Mouse (Mus musculus) midbrain, embryonic 12.5 days (tissue): Measurements from ENCODE around the gene Cabin1. TPM values are rescaled to one million over a fixed set of nuclear protein-coding genes. Genes with fewer than 3 reads are reported as not detected.

Experiments
- ATAC-seq: fragments of 200-750 bp; cut with Nextera tagmentation; 2 replicates; pipeline ENCODE4 v1.8.0; 2017; ENCODE audit warnings: low read depth, moderate TSS enrichment, moderate library complexity; ENCODE audit not compliant: low FRiP score
- H3K27ac ChIP-seq: fragments of 300-500 bp; sonication (generic); replicated peaks from 2 replicates; pipeline ENCODE4 v1.5.1; 2016; ENCODE audit warnings: mild to moderate bottlenecking
- H3K27me3 ChIP-seq: fragments of 300-500 bp; sonication (generic); 2 replicates; pipeline ENCODE4 v1.6.1; 2016; ENCODE audit warnings: mild to moderate bottlenecking
- H3K36me3 ChIP-seq: fragments of 300-500 bp; sonication (generic); 2 replicates; pipeline ENCODE4 v1.6.1; 2016
- H3K4me1 ChIP-seq: fragments of 300-500 bp; sonication (generic); 2 replicates; pipeline ENCODE4 v1.6.1; 2016
- H3K4me2 ChIP-seq: fragments of 300-500 bp; sonication (generic); replicated peaks from 2 replicates; pipeline ENCODE4 v1.6.1; 2016; ENCODE audit warnings: mild to moderate bottlenecking, moderate library complexity
- H3K4me3 ChIP-seq: fragments of 300-500 bp; sonication (generic); 2 replicates; pipeline ENCODE4 v1.5.1; 2016; ENCODE audit warnings: mild to moderate bottlenecking
- H3K9ac ChIP-seq: fragments of 300-500 bp; sonication (generic); replicated peaks from 2 replicates; pipeline ENCODE4 v1.6.1; 2016; ENCODE audit warnings: mild to moderate bottlenecking, moderate library complexity
- H3K9me3 ChIP-seq: fragments of 300-500 bp; sonication (generic); 2 replicates; pipeline ENCODE4 v1.6.1; 2016; ENCODE audit warnings: mild to moderate bottlenecking
- WGBS: fragments of 180-500 bp; shearing (Covaris S2); methylation state at CpG from one replicate; pipeline ENCODE4 v1.1.7; 2016; 5-methylcytosine and 5-hydroxymethylcytosine counted together
- polyA plus RNA-seq: library from polyadenylated mRNA; unstranded; fragments of >200 nt; fragmentation: Nextera tagmentation; extraction: Ambion mirVana; gene quantifications from 2 replicates; pipeline ENCODE4 v1.2.1, GENCODE M21; 2016

The Cabin1 gene
- polyA plus RNA-seq, 1 experiment from 2014 or later = 46.3 TPM

GRCm38 (mm10) chr10:75707901-75708632 lies 56.1 kb downstream of the Cabin1 start:
- no peaks in the 10 kb centered on the region for H3K27me3 ChIP-seq
- WGBS = 86% methylated on average over 3 of the region's 3 CpGs
- no peak overlapping the region for H3K27ac ChIP-seq
- no peak overlapping the region for H3K4me2 ChIP-seq
- no peaks in the 10 kb centered on the region for H3K9me3 ChIP-seq
- no peak overlapping the region for H3K9ac ChIP-seq
- peaks cover 45% of the 10 kb centered on the region for H3K36me3 ChIP-seq
- peaks cover 22% of the 10 kb centered on the region for H3K4me1 ChIP-seq
- ATAC-seq = 0 out of 2 replicates have a peak, but pooled peaks have one; percentile 11
- H3K4me3 ChIP-seq = no peak overlapping the region

DNA sequence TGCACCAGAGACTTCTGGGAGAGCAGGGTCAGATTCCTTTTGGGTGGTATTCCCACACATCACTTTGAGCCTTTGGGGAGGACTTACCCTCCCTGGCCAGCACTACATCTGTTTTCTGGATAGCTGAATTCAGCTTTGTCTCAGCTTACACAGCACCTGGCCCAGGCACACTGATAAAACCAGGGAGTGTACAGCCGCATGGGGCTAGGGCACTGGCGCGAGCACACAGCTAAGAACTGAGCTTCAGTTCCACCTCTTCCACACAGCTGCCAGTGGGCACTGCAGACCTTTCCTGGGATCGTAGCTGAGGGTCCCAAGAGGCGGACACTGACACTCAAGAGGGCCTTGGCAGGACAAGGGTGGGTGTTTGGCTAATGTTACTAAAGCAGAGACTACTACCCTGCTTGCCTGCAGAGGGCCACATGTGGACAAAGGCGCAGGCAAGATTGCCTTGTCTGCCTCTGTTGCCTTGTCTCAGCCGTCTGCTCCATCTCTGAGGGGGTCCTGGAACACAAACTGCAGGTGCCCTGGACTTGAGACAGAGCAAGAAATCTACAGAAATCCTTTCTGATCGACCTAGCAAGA lies 57.4 kb downstream of the Cabin1 start:
- Histone ChIP-seq H3K4me1 (peaks cover 22% of the 10 kb centered on the region), H3K9me3 (no peaks in the 10 kb centered on the region), H3K9ac (no peak overlapping the region; the same call in 1 of the 2 replicates), H3K4me2 (no peak overlapping the region), H3K4me3 (no peak overlapping the region), H3K27ac (no peak overlapping the region), H3K36me3 (peaks cover 34% of the 10 kb centered on the region), H3K27me3 (no peaks in the 10 kb centered on the region)
- no peak for ATAC-seq
- WGBS = 81% methylated on average over 8 of the region's 8 CpGs

GRCm38 (mm10) chr10:75705681-75706400 lies 58.3 kb downstream of the Cabin1 start:
- Histone ChIP-seq H3K36me3 (peaks cover 25% of the 10 kb centered on the region), H3K9ac (no peak overlapping the region), H3K27ac (no peak overlapping the region), H3K27me3 (no peaks in the 10 kb centered on the region), H3K4me2 (no peak overlapping the region), H3K9me3 (no peaks in the 10 kb centered on the region), H3K4me3 (no peak overlapping the region), H3K4me1 (peaks cover 22% of the 10 kb centered on the region)
- 83% methylated on average over 7 of the region's 7 CpGs for WGBS
- no peak for ATAC-seq

- 0 out of 2 replicates have a peak overlapping the region, but pooled peaks have one; percentile 11 for H3K27ac ChIP-seq
- WGBS = 30% methylated on average over 15 of the region's 15 CpGs
- no peak overlapping the region for H3K4me3 ChIP-seq
- 0 out of 2 replicates have a peak overlapping the region, but pooled peaks have one; percentile 24 for H3K9ac ChIP-seq
- H3K4me2 ChIP-seq = no peak overlapping the region
- peaks cover 22% of the 10 kb centered on the region for H3K4me1 ChIP-seq
- H3K36me3 ChIP-seq = peaks cover 25% of the 10 kb centered on the region
- H3K27me3 ChIP-seq = no peaks in the 10 kb centered on the region
- ATAC-seq = 0 out of 2 replicates have a peak, but pooled peaks have one; percentile 12
- no peaks in the 10 kb centered on the region for H3K9me3 ChIP-seq
Observed at GRCm38 (mm10) chr10:75704212-75705185, 59.6 kb downstream of the Cabin1 start.

GRCm38 (mm10) chr10:75703504-75703903 lies 60.6 kb downstream of the Cabin1 start:
- H3K4me2 ChIP-seq = no peak overlapping the region
- H3K4me1 ChIP-seq = peaks cover 19% of the 10 kb centered on the region
- H3K27me3 ChIP-seq = no peaks in the 10 kb centered on the region
- H3K36me3 ChIP-seq = peaks cover 28% of the 10 kb centered on the region
- ATAC-seq = no peak
- no peak overlapping the region for H3K9ac ChIP-seq
- WGBS = 95% methylated on average over 1 of the region's 1 CpGs
- no peaks in the 10 kb centered on the region for H3K9me3 ChIP-seq
- H3K4me3 ChIP-seq = no peak overlapping the region
- no peak overlapping the region for H3K27ac ChIP-seq

GRCm38 (mm10) chr10:75702494-75702893 lies 61.6 kb downstream of the Cabin1 start:
- ATAC-seq = no peak
- peaks cover 36% of the 10 kb centered on the region for H3K36me3 ChIP-seq

GRCm38 (mm10) chr10:75701280-75701679 lies 62.9 kb downstream of the Cabin1 start:
- Histone ChIP-seq H3K4me1 (peaks cover 18% of the 10 kb centered on the region), H3K9me3 (no peaks in the 10 kb centered on the region), H3K27ac (no peak overlapping the region), H3K27me3 (no peaks in the 10 kb centered on the region), H3K9ac (no peak overlapping the region), H3K4me3 (no peak overlapping the region), H3K36me3 (peaks cover 37% of the 10 kb centered on the region), H3K4me2 (no peak overlapping the region)
- ATAC-seq = no peak
- 91% methylated on average over 6 of the region's 6 CpGs for WGBS

More at GRCm38 (mm10) chr10:75702494-75702893, 61.6 kb downstream of the Cabin1 start:
- H3K4me2 ChIP-seq = no peak overlapping the region
- no peak overlapping the region for H3K27ac ChIP-seq
- no peak overlapping the region for H3K4me3 ChIP-seq
- H3K9me3 ChIP-seq = no peaks in the 10 kb centered on the region
- WGBS = 93% methylated on average over 2 of the region's 2 CpGs
- no peaks in the 10 kb centered on the region for H3K27me3 ChIP-seq
- no peak overlapping the region for H3K9ac ChIP-seq
- peaks cover 18% of the 10 kb centered on the region for H3K4me1 ChIP-seq

DNA sequence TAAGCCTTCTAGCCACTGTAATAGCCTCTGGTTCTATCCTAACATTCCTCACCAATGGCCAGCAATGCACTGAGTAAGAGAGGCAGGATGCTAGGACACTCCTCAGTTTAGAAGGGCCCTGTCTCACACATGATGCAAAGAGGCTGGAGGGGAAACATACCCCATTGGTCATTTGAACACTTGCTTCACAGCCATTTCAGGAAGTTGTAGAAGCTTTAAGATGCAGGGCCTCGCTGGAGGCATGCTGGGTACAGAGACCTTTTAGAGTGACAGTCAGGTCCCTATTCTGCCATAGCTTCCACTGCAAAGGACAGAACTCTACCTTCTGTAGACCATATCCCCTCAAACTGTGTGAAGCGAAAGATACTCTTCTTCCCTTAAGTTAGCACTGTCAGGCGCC lies 66.4 kb downstream of the Cabin1 start:
- Histone ChIP-seq H3K27me3 (no peaks in the 10 kb centered on the region), H3K4me1 (no peaks in the 10 kb centered on the region), H3K36me3 (peaks cover 72% of the 10 kb centered on the region), H3K4me3 (no peak overlapping the region), H3K9me3 (no peaks in the 10 kb centered on the region), H3K4me2 (no peak overlapping the region), H3K27ac (no peak overlapping the region), H3K9ac (no peak overlapping the region)
- 90% methylated on average over 3 of the region's 3 CpGs for WGBS
- ATAC-seq = no peak

DNA sequence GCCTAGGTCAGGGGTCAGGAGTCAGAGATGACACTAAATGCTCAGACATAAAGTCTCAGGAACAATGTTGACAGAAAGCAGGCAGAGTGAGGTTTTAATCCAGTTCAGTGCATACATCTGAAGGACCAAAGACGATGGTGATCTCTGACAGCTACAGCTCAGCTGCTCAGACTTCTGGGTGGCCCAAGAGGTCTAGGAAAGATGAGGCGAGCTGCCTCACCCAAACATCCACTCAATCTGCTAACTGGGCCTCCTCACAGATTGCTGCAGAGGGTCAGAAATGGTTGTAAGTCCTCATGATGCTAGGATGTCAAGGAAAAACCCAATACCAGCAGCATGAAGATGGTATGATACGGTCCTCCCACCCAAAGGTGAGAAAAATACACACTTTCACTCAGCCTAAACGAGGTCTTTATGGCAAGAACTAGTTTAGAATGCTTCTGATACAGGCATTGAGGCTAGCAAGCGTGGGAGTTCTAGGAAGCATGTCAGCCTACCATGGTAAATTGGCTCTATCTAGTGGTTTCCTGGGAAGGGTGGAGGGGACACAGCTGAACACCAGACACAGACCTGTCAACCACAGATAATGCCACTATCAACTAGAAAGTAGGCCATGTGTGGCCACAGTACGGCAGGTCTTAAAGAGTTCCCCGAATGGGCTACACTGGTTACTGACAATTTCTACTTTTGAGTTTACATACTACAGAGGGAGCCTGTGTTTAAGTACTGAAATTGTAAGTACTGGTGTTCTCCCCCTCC lies 67.4 kb downstream of the Cabin1 start:
- no peak overlapping the region for H3K4me3 ChIP-seq
- H3K27ac ChIP-seq = no peak overlapping the region
- H3K36me3 ChIP-seq = peaks cover 80% of the 10 kb centered on the region
- H3K27me3 ChIP-seq = no peaks in the 10 kb centered on the region
- no peaks in the 10 kb centered on the region for H3K9me3 ChIP-seq
- WGBS = 87% methylated on average over 7 of the region's 7 CpGs
- no peak overlapping the region for H3K4me2 ChIP-seq
- ATAC-seq = no peak
- H3K4me1 ChIP-seq = no peaks in the 10 kb centered on the region
- H3K9ac ChIP-seq = no peak overlapping the region

GRCm38 (mm10) chr10:75695521-75695920 lies 68.6 kb downstream of the Cabin1 start:
- H3K36me3 ChIP-seq = peaks cover 92% of the 10 kb centered on the region
- H3K9me3 ChIP-seq = no peaks in the 10 kb centered on the region
- H3K27ac ChIP-seq = no peak overlapping the region
- no peaks in the 10 kb centered on the region for H3K4me1 ChIP-seq
- no peak overlapping the region for H3K4me3 ChIP-seq
- no peaks in the 10 kb centered on the region for H3K27me3 ChIP-seq
- ATAC-seq = no peak
- WGBS = 97% methylated on average over 2 of the region's 2 CpGs
- no peak overlapping the region for H3K9ac ChIP-seq
- H3K4me2 ChIP-seq = no peak overlapping the region

DNA sequence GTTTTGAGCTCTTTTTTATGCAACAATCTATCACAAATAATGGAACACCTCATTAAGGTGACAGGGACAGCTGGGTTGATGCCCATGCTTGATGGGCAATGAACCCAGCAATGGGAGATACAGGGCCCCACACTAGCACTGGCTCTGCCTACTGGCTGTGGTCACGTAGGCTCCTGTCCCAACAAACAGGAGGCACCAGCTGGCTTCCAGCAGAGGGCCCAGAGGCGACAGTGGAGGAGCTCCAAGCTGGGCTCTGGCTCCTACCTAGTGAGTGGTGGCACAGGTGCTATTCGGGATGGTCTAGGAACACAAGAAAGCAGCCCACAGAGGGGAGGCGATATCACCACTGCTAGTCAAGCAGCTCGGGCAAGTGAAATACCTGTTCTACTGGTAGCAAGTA lies 69.1 kb downstream of the Cabin1 start:
- Histone ChIP-seq H3K4me1 (no peaks in the 10 kb centered on the region), H3K27ac (no peak overlapping the region), H3K9ac (no peak overlapping the region), H3K27me3 (no peaks in the 10 kb centered on the region), H3K36me3 (peaks cover 93% of the 10 kb centered on the region), H3K4me3 (no peak overlapping the region), H3K9me3 (no peaks in the 10 kb centered on the region), H3K4me2 (no peak overlapping the region)
- 95% methylated on average over 5 of the region's 5 CpGs for WGBS
- no peak for ATAC-seq
